Mouse (Mus musculus): Measurements from ENCODE around the gene Golga2.

DNA sequence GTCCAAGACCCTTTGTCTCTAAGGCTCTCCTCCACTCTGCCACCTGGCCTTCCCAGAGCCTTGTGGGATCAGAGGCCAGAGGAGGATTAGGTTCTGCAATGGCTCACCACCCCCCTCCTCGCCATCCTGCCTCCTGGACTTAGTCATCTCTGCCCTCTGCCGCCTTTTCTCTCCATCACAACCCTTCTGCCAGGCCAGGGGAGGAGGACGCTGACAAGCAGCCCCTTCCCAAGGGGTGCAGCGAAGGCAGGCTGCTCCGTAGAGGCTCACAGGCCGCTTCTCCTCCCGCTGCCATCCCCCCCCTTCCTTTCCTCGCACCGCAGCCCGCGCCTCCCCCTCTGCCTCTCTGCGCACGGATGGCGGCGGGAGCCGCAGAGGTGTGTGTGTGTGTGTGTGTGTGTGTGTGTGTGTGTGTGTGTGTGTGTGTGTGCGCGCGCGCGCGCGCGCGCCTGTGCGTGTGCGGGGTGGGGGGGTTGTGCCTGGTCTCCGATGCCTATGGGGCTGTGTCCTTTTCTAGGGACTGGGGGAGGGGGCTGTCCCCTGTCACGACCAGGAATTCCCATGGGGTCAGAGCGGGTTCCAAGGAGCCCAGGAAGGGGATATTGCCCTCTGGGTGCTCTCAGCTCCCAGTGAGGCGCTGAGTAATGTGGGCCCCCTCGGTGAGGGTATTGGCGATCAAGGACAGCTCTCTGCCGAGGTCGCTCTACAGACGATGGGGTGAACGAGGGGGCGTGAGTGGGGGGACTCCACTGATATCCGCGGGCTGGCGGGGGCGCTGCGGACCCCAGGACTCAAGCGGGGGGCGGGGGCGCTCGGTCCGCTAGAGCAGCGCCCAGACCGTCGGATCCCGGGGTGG is 65.2 kb downstream of the Golga2 start, which contains the start of gene Ciz1:
- TF ChIP-seq POLR2A (IDR thresholded peaks at IDR 0.05; ENCODE audit: borderline replicate concordance, insufficient read depth, low read length), result 0 out of 2 replicates have a peak, but pooled peaks have one; percentile 51
- TF ChIP-seq CTCF (IDR thresholded peaks at IDR 0.05; ENCODE audit: borderline replicate concordance, insufficient read depth, low read depth, low read length), result no peak
